In genomic region chr17:75526411-75526810, GRCm38 (mm10) we compare ENCODE assay signal across 31 mouse cellular contexts.
"Had no signal": no experiment of that assay in that cellular context is flagged by ENCODE, and none has a peak within 500 bp of the region (broad histone marks: within the 10 kb centered on the region; RNA-seq: fewer than 3 reads in every experiment).

No protein-coding gene starts in this region.

- H3K36me3 ChIP-seq: heart, embryonic 15.5 days; hindbrain, embryonic 15.5 days; intestine, embryonic 15.5 days had no signal

- ATAC-seq: hindbrain, embryonic 16.5 days; hindbrain, postnatal 0 days; inflammation-experienced regulatory T-cells, adult 6 months; intestine, embryonic 15.5 days; intestine, embryonic 16.5 days; intestine, postnatal 0 days had no signal

- H3K27me3 ChIP-seq: heart, embryonic 12.5 days; heart, embryonic 13.5 days; heart, embryonic 15.5 days; hindbrain, embryonic 12.5 days; hindbrain, embryonic 13.5 days; hindbrain, embryonic 15.5 days; intestine, embryonic 15.5 days; kidney, embryonic 15.5 days had no signal

- H3K4me1 ChIP-seq: heart, embryonic 12.5 days; heart, embryonic 15.5 days; intestine, embryonic 15.5 days had no signal

- H3K9ac ChIP-seq: heart, embryonic 12.5 days; heart, embryonic 13.5 days; heart, embryonic 15.5 days; hindbrain, embryonic 12.5 days; hindbrain, embryonic 13.5 days; hindbrain, embryonic 14.5 days; hindbrain, embryonic 15.5 days; intestine, embryonic 15.5 days; kidney, embryonic 15.5 days had no signal

- H3K4me3 ChIP-seq: heart, embryonic 12.5 days; heart, embryonic 13.5 days; heart, embryonic 15.5 days; hindbrain, embryonic 10.5 days; hindbrain, embryonic 12.5 days; hindbrain, embryonic 13.5 days; hindbrain, embryonic 15.5 days; intestine, embryonic 15.5 days; kidney, embryonic 15.5 days; layer of hippocampus, adult 2 months; left cerebral cortex, adult 2 months had no signal

- H3K27ac ChIP-seq: heart, embryonic 13.5 days; heart, embryonic 15.5 days; hindbrain, embryonic 10.5 days; hindbrain, embryonic 12.5 days; hindbrain, embryonic 13.5 days; hindbrain, embryonic 14.5 days; hindbrain, embryonic 15.5 days; hindbrain, postnatal 0 days; intestine, embryonic 15.5 days; kidney, embryonic 15.5 days; kidney, postnatal 0 days; layer of hippocampus, adult 2 months; left cerebral cortex, adult 2 months had no signal

- DNase-seq: heart, postnatal 14 days; kidney, adult 11 months; kidney, adult 18-20 months; kidney, adult 2 months; kidney, adult 8-10 months; kidney, adult 9 months; kidney, postnatal 10 days; kidney, postnatal 14 days; kidney, postnatal 25 days; kidney, postnatal 36 days; kidney, postnatal 4 days; layer of hippocampus, adult 9-11 months; layer of hippocampus, postnatal 36 days had no signal
